Mouse (Mus musculus) liver, adult 2 months (tissue): ENCODE measurements at regions not wholly inside any gene's neighbourhood (a gene's known extent, or its start where the extent isn't known, plus 50 kb on each side); places are given as distances from the start of the nearest gene placed in this dataset.

ENCODE experiments used
- CTCF ChIP-seq: fragments of 200-500 bp; IDR thresholded peaks from 2 replicates; pipeline ENCODE4 v1.5.1; 2011; ENCODE audit warnings: low read depth, low read length, control low read depth
- POLR2A ChIP-seq: fragments of 200-500 bp; IDR thresholded peaks from 2 replicates; pipeline ENCODE4 v1.6.1; 2011; ENCODE audit warnings: low read length, control low read depth; ENCODE audit not compliant: insufficient read depth; ENCODE audit errors: extremely low read depth

GRCm38 (mm10) chr9:61826415-61826814, 87.9 kb downstream of the Rplp1 start:
- TF ChIP-seq CTCF (no peak), POLR2A (no peak)
